Mouse (Mus musculus) heart, adult 2 months (tissue): ENCODE results near the gene Slc28a3. TPM values are rescaled to one million over a fixed set of nuclear protein-coding genes. Genes with fewer than 3 reads are reported as not detected.

ENCODE experiments used
- DNase-seq, 2 experiments: peaks; one replicate each; pipeline ENCODE4 v3.0.0; 2021
- H3K27ac ChIP-seq: fragments of 200-600 bp; 2 replicates; pipeline ENCODE4 v1.8.1; 2022
- H3K27me3 ChIP-seq: fragments of 200-500 bp; 2 replicates; pipeline ENCODE4 v1.6.1; 2012; ENCODE audit warnings: mild to moderate bottlenecking, low read length, inconsistent platforms, mixed read lengths; ENCODE audit not compliant: control insufficient read depth, insufficient read depth
- H3K36me3 ChIP-seq: fragments of 200-500 bp; 2 replicates; pipeline ENCODE4 v1.6.1; 2012; ENCODE audit warnings: low read length, inconsistent platforms; ENCODE audit not compliant: control insufficient read depth, insufficient read depth
- H3K4me1 ChIP-seq: fragments of 200-500 bp; 2 replicates; pipeline ENCODE4 v1.6.1; 2011; ENCODE audit warnings: low read length; ENCODE audit not compliant: control insufficient read depth, insufficient read depth
- H3K4me3 ChIP-seq: fragments of 200-600 bp; 2 replicates; pipeline ENCODE4 v1.8.1; 2022
- H3K79me2 ChIP-seq: fragments of 200-500 bp; replicated peaks from 2 replicates; pipeline ENCODE4 v1.6.1; 2012; ENCODE audit warnings: mild to moderate bottlenecking, inconsistent platforms, low read length, moderate library complexity, mixed read lengths; ENCODE audit not compliant: control insufficient read depth, insufficient read depth
- H3K9ac ChIP-seq: fragments of 200-500 bp; 2 replicates; pipeline ENCODE4 v1.6.1; 2012; ENCODE audit warnings: low read depth, mild to moderate bottlenecking, control low read depth, inconsistent platforms, low read length, mixed read lengths
- CTCF ChIP-seq: fragments of 200-600 bp; IDR thresholded peaks from 2 replicates; pipeline ENCODE4 v1.8.1; 2022; ENCODE audit warnings: antibody characterized with exemption, mild to moderate bottlenecking, moderate library complexity
- EP300 ChIP-seq: fragments of 200-500 bp; IDR thresholded peaks from 2 replicates; pipeline ENCODE4 v1.6.1; 2011; ENCODE audit warnings: low read depth, low read length, control low read depth; ENCODE audit not compliant: insufficient read depth
- POLR2A ChIP-seq: fragments of 200-500 bp; IDR thresholded peaks from 2 replicates; pipeline ENCODE4 v1.6.1; 2011; ENCODE audit warnings: mild to moderate bottlenecking, low read depth, low read length, control low read depth; ENCODE audit not compliant: insufficient read depth
- WGBS: fragments of 180-500 bp; shearing (Covaris S2); methylation state at CpG from one replicate; pipeline ENCODE4 v1.1.7; 2018; 5-methylcytosine and 5-hydroxymethylcytosine counted together
- intact Hi-C: fragments of 180-260 bp; cut with DNase I; formaldehyde crosslinking; loops from one replicate; pipeline ENCODE4 v1.15.1; 2025
- polyA plus RNA-seq: library from polyadenylated mRNA; depleted of rRNA; stranded (reverse); fragments of >200 nt; gene quantifications from 2 replicates; pipeline ENCODE4 v1.2.3, GENCODE M21; 2012
- total RNA-seq, 2 experiments: library from RNA; stranded (reverse); gene quantifications; 2 replicates each; pipeline ENCODE4 v1.2.3; 2021

Slc28a3 gene
- total and polyA plus RNA-seq, 3 experiments, result 0.12 TPM; not detected in 2

GRCm38 (mm10) chr13:58589517-58589858 lies 21.2 kb downstream of the Slc28a3 start:
- peak; percentile 62 to 76 for DNase-seq
- Histone ChIP-seq H3K27me3 (no peaks in the 10 kb centered on the region), H3K4me1 (no peaks in the 10 kb centered on the region), H3K9ac (no peak overlapping the region), H3K4me3 (no peak overlapping the region), H3K36me3 (no peaks in the 10 kb centered on the region), H3K79me2 (no peaks in the 10 kb centered on the region), H3K27ac (no peak overlapping the region)
- WGBS, result 2% methylated on average over 9 of the region's 9 CpGs
- TF ChIP-seq POLR2A (no peak), CTCF (peak; percentile 87)
- intact Hi-C loops, result loop anchor here (1.0 to 5.0 kb wide), 2 partner anchors 301 to 432 kb away; partner anchors contain the start of gene Idnk

DNA sequence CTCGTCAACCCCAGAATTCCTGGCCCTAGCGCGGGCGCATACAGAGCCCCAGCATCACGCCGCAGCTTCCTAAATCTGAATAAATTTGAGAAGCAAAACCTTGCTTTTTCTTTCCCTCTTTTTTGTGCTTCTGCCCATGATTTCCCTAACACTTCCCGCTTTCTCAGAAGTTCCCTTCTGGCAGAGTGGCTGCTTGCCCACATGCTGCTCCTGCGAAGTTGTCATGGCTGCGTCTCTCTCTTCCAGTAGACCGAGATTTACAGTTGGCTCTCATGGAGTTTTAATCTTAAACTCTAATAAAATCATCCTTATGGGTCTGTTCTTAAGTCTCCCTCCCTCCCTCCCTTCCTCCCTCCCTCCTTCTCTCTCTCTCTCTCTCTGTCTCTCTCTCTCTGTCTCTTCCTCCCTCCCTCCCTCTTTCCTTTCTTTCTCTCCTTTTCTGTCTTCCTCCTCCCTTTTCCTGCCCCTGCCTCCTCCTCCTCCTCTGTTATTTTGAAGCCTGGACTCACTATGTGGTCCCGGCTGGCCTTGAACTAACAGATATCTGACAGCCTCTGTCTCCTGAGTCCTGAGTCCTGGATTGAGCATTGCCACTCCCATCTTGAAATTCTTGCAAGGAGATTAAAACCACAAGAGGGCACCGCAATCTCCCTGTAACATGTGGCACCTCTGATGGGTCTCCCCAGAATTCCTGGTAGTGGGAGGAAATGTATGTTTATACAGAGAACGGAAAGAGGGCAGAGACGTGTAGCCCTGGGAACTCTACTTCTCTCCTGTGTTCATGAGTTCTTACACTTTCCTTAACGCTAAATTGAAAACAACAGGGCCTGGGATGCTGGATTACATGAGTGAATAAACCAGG lies 21.8 kb downstream of the Slc28a3 start:
- no peak for DNase-seq
- no peak overlapping the region for H3K4me3 ChIP-seq
- intact Hi-C loops, result loop anchor here (1.0 to 5.0 kb wide), 2 partner anchors 301 to 432 kb away; partner anchors contain the start of gene Idnk
- no peak for TF ChIP-seq CTCF
- TF ChIP-seq POLR2A, result no peak
- TF ChIP-seq EP300, result no peak
- H3K79me2 ChIP-seq, result no peaks in the 10 kb centered on the region
- no peak overlapping the region for H3K9ac ChIP-seq
- 59% methylated on average over 15 of the region's 15 CpGs for WGBS
- no peaks in the 10 kb centered on the region for H3K36me3 ChIP-seq
- H3K4me1 ChIP-seq, result no peaks in the 10 kb centered on the region
- H3K27ac ChIP-seq, result no peak overlapping the region
- H3K27me3 ChIP-seq, result no peaks in the 10 kb centered on the region

DNA sequence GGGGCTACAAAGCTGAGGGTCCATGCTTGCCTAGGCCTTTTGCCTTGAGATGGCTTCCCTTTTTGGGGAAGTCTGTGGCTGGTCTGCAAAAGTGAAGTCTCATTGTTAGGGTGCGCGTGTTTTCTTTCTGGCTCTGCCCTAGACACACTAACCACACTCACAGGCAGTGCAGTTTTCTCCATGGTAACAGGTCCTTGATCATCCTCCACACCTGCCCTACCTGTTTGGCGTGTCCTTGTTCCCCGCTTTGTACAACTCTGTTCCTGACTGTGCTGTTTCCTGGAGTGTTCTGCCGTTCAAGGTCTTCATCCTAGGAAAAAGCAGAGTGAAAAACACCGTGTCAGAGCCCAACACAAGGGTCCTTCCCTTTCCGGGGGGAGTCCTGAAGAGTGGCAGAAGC lies 22.7 kb downstream of the Slc28a3 start:
- Histone ChIP-seq H3K4me3 (no peak overlapping the region), H3K36me3 (no peaks in the 10 kb centered on the region), H3K27me3 (no peaks in the 10 kb centered on the region), H3K27ac (no peak overlapping the region), H3K4me1 (no peaks in the 10 kb centered on the region), H3K9ac (no peak overlapping the region), H3K79me2 (no peaks in the 10 kb centered on the region)
- 87% methylated on average over 7 of the region's 7 CpGs for WGBS
- DNase-seq, result no peak
- intact Hi-C loops, result loop anchor here (5.0 kb wide), 1 partner anchor 431 kb away; the partner anchor contains the start of gene Idnk
- TF ChIP-seq CTCF (no peak), EP300 (no peak), POLR2A (no peak)

DNA sequence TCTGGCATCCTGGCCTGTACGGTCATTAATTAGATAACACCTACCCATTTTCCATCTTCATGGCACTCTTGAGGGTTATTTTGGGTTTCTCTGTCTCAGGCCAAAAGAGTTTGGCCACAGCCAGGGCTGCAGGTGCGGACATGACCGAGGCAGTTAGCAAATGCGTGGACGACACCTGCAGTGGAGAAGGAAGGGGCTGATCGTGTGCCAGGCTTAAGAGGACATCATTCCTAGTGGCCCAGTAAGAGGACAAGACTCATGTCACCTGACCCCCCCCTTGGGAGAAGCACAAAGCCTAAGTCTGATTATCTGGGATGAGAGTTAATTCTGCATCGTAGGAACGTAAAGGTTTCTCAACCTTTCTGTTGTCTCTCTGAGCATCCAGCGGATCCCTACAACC lies 44.5 kb downstream of the Slc28a3 start:
- intact Hi-C loops, result no loop called here
- no peak for DNase-seq
- Histone ChIP-seq H3K4me1 (no peaks in the 10 kb centered on the region), H3K27ac (no peak overlapping the region), H3K9ac (no peak overlapping the region), H3K79me2 (no peaks in the 10 kb centered on the region), H3K4me3 (no peak overlapping the region), H3K27me3 (no peaks in the 10 kb centered on the region), H3K36me3 (no peaks in the 10 kb centered on the region)
- no peak for TF ChIP-seq EP300
- TF ChIP-seq POLR2A, result no peak
- TF ChIP-seq CTCF, result no peak
- 71% methylated on average over 9 of the region's 9 CpGs for WGBS

DNA sequence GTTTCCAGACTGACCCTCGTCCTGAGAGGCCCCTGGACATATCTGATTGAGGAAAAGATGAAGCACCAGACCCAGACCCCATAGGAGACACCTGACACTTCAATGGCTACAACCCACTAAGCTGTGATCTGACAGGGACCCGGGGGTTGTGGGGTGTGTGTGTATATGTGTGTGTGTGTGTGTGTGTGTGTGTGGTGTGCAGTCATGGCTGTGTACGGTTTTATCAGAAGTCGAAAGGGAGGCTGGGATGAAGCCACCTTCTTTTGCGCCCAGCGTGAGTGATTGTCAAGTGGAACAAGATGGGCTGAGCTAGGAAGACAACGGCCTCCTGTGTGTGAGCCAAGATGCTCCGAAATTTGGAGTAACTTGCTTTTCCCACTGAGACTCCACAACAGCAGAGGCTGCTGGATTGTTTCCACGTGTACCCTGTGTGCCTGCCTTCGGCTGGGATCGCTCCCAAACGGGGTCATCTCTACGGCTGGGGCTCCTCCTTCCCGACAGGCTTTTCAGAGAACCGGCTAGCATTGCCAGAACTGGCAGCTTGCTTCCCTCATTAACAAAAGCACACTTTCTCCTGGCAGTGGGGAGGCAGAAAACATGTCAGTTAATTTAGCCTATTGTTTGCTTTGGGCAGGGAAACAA lies 50.1 kb downstream of the Slc28a3 start:
- TF ChIP-seq EP300 (no peak), CTCF (no peak), POLR2A (no peak)
- DNase-seq, result no peak
- intact Hi-C loops, result no loop called here
- Histone ChIP-seq H3K27ac (no peak overlapping the region), H3K36me3 (no peaks in the 10 kb centered on the region), H3K9ac (no peak overlapping the region), H3K27me3 (no peaks in the 10 kb centered on the region), H3K4me1 (no peaks in the 10 kb centered on the region), H3K4me3 (no peak overlapping the region), H3K79me2 (no peaks in the 10 kb centered on the region)
- 59% methylated on average over 15 of the region's 15 CpGs for WGBS

GRCm38 (mm10) chr13:58558216-58558615 lies 52.5 kb downstream of the Slc28a3 start:
- no peaks in the 10 kb centered on the region for H3K27me3 ChIP-seq
- H3K79me2 ChIP-seq, result no peaks in the 10 kb centered on the region
- TF ChIP-seq POLR2A (no peak), CTCF (no peak), EP300 (no peak)
- H3K4me1 ChIP-seq, result no peaks in the 10 kb centered on the region
- H3K36me3 ChIP-seq, result no peaks in the 10 kb centered on the region
- WGBS, result 65% methylated on average over 12 of the region's 12 CpGs
- H3K4me3 ChIP-seq, result no peak overlapping the region
- no peak for DNase-seq
- no peak overlapping the region for H3K27ac ChIP-seq
- H3K9ac ChIP-seq, result no peak overlapping the region
- intact Hi-C loops, result no loop called here
